Mouse (Mus musculus) testis, postnatal 14 days (tissue): ENCODE results near the gene Six2.
"Not testable (repeated sequence)": the region's sequence is repeated elsewhere in the genome, so short reads cannot be mapped to it uniquely, and the experiment has no call there.

Experiments used
- DNase-seq: peaks from one replicate; pipeline ENCODE4 v3.0.0; 2021; ENCODE audit warnings: low spot score

Six2 gene

DNA sequence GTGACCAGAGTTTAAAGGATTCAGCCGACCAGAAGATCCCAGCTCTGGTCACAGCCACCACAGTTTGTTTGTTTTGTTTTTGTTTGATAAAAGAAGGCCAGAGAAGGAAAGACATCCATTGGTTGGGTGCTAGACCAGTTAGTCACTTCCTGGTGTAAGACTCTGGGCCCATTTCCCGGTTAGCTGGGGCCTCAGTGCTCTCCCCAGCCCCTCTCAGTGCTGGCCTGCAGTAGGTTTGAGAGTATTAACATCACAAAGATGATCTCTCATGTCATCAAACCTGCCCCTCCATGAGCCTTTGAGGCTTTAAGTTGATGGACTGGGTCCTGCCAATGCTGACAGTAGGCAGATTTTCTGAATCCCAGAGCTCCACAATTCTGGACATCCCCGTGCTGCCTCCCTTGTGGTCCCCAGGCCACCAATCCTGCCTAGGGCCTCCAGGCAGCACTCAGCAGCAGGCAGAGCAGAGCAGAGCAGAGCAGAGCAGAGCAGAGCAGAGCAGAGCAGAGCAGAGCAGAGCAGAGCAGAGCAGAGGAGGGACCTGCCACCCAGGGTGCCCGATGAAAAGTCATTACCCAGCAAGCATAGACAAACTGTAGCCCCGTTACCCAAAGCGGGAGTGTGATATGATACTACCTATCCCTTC is 2.4 kb upstream of the Six2 start:
- DNase-seq = no peak

DNA sequence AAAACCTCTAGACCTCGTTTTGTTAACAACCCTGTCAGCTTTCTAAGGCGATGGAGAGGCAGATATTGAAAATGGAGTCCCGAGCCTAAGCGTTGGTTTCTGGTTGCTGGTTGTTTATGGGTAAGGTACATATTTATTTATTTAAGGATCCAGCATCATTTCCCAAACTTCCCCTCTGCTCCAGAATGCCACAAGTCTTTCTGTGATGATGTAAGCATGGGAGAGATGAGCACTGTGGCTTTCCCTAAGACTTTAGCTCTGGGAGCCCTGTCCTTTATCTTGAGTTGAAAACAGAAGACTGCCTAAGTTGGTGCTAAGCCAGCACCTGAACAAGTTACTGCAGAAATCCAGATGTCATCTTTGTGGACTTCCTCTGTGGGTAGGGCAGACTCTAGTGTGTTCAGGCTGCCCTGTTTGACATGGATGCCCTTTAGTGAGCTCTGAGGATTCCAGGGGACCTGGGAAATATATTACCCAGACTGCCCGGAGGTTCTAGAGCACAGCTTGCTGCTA is 1.8 kb upstream of the Six2 start:
- no peak for DNase-seq

- DNase-seq = no peak
These were observed 1.1 kb upstream of the Six2 start for GRCm38 (mm10) chr17:85688911-85689806.

- DNase-seq = no peak
These were observed 446 bp downstream of the Six2 start for GRCm38 (mm10) chr17:85687421-85688235.

DNA sequence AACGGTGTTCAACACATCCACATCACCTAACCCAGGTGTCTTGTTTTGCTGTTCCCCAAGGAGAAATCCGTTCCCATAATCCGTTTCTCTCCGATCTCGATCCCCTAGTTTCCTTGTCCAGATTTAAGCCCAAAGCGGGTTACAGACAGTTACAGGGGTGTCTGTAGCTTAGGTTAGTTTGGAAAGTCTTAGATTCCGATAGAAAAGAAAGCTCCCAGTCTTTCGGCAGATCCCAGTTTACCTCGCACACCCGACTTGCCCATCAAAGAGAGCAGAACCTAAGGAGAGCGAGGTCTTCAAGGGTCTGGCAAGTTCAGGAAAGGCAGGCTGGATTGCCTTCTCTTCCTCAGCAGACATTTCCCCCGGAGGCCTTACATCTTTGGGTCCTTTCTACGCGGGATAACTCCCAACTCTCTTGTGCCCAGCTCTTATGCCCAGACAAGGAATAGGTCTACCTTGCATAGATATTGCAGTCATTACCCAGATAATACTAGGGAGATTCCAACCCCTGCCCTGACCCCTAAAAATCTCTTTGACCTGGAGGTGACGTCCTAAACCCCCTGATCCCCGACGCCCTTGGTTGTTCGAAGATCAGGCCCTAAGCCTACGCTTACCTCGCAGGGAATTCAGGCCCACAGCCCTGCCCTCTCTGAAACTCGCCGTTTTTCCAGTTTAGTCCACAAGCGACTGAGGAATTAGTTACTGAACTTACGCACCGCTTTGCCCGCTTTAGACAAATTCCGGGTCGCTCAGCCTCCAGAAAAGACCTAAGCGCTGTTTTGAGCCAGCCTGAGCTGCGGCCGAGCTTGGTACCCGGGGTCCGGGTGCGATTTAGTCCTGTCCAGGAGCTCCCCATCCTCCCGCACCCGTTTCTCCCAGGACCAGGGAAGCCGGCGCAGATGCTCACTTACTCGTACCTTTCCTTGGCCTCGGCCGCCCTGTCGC is 1.3 kb downstream of the Six2 start:
- no peak for DNase-seq

DNA sequence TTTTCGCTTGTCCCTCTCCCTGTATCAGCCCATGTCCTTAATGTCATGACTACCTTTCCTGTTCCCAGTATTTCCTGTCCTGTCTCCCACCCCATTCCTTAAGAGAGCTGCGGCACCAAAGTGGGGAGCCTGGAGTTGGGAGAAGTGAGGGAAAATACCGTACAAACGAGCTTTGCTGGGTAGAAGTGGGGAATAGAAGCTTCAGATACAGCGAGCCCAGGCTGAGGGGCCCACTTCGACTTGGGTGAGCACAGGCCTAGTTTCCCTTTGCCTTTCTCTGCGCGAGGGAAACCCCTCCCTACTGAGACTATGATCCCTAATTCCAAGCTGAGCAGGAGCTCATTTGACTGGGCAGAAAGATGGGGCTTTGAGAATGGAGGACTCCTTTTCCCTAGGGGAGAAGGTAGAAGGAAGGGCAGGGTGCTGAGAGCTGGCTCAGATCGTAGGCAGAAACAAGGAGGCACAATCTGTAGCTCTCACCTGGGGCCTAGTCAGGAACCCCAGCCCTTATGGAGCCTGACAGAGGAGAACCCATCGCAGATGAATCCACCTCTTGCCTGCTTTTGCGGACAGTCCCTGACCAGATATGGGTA is 2.3 kb downstream of the Six2 start:
- DNase-seq = no peak

DNA sequence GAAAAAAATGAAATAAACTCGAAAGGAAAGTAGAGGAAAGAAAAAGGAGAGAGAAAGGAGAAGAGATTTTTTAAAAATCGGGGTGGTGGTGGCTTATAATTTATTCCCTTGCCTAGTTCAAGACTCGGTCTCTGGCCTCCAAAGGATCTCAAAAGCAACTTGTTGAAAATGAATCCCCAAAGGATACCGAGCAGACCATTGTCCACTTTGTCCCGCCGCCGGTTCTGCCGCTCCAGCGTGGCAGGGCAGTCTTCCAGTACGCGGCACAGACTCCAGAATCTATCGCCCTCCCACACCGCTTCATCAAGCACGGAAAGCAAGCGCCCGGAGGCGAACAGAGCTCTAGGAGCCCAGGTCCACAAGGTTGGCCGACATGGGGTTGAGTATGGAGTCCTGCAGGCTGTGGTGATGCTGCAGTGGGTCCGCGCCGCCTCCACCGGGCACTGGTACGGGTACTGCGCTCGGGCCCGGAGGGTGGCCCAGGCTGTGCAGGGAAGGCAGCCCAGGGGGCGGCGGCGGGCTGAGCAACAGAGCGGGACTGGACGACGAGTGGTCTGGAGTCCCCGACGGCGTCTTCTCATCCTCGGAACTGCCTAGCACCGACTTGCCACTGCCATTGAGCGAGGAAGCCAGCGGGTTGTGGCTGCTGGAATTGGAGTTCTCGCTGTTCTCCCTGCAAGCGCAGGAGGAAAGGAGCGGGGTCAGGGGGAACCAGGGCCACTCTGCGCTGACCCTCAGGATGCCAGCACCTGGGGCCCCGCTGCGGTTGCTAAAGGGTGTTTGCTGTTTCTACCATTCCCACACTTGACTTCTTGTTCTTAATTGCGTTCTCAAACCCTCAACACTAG is 3.0 kb downstream of the Six2 start:
- no peak for DNase-seq

DNA sequence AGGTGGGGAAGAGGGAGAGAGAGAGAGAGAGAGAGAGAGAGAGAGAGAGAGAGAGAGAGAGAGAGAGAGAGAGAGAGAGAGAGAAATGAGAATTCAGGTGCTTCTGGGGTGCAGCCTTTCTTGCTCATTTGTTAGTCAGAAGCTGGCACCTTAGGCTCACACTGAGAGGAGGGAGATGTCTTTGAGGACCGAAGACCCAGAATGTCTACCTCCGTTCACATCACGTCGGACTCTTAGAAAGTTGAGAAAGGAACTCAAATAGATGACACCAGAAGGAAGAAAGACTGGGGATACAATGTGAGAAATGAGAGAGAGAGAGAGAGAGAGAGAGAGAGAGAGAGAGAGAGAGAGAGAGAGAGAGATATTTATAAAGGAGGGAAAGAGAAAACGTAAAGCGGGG is 3.6 kb downstream of the Six2 start:
- DNase-seq = not testable (repeated sequence)

GRCm38 (mm10) chr17:85683984-85684307 is 4.1 kb downstream of the Six2 start:
- DNase-seq = no peak

DNA sequence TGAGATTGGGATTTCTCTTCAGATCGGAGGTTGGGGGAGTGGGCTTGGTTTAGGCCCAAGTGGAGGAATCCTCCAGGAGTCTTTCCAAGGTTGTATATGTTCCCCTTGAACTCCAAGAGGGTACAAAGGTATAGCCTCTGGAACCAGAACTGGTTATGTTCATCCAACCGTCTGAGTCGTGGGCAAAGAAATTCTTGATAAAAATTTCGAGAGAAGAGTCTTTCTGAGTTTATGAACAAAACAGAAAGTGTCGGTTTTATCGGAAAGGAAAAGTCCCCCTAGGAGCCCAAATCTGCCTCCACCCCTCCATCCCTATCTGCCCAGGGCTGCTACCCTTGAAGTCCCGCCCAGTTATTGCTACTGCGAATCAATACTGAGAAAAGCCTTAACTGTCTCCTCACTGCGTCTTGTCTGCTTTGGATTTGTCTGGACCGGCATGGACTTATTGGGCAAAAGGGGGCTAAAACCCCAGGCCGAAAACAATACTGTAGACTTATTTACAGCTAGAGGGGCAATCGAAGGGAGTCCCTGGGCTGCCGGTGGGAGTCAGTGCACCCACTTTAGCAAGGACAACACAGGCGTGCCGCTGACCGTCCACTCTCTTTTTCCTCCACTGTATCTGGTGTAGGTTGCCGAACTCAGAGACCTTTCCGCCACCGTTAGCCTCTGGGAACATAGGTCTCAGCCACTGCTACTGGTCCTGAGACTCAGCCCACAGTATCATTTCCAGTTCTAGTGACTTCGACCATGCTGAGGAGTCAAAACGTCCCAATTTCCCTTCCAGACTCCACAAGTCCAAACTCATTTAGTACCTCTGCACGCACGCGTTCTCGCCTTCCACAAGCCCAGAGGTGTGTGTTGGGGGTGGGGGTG is 4.7 kb downstream of the Six2 start:
- no peak for DNase-seq

DNA sequence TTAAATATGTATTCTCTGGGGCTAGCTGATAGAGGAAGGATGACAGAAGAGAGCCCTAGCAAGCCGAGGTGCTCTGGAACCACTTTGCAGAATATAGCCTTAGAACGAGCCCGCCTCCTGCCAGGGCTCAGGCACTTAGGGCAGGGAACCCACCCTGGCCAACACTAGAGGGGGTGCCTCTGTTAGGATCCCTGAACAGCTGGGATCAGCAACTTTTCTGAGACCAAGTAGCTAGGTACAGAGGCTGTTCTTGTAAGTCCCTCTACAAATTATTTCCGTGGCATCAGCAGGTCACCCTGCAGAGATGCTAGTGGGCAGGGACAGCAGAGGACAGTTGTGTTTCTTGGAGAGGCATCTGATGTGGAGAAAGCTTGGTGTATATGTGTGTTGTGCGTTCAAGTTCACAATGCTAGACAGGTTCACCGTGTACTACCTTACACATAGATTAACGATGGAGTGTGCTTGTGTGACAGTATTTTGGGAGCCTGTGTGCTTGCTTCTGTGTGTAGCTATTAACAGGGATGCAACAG is 5.8 kb downstream of the Six2 start:
- no peak for DNase-seq

DNA sequence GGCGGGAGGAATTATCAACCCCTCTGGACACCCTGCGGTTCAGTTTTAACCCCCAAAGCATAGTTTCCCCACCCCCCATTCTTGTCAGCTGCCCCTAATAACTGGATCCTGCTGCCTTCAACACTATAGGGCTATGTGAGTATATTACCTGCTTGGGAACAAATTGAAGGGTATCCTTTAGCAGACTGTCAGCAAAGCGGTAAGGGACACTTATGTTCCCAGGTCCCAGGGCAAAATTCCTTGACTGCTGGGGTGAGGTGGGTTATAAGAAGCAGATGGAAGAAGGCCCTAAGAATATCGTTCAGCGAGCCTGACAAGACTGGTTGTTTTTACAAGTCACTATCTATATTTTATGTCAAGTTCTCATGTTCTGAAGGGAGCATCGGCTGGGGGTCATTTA is 6.3 kb downstream of the Six2 start:
- DNase-seq = no peak

DNA sequence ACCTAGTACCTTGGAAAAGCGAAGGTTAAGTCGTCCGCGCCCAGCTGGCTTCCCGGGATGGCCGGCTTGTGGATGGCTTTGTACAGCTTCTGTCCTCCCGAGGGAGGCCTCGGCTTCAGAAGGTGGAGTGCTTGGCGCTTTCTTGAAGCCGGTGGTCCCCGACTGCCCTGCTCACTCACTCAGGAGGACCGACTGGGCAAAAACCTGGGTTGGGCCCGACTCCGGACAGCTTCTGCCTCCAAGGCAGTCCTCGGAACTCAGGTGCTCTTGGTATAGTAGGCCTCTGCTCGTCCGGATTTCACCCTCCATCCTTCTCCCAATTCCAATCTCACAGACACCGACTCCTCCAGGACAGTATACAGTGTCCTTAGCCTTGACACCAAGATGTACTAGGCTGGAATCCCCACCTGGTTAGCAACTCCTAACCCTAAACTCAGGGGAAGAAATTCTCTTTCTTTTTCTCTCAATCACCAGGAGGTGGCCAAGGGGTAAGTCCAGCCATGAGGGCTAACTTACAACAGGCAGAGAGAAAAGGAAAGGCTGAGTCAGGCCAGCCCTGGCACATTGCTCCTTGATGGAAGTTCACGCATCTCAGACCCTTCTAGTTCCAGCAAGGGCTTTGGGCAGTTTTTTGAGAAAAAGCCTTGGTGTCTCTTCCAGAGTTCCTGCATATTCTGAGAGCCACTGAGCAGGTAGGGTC is 7.1 kb downstream of the Six2 start:
- no peak for DNase-seq

GRCm38 (mm10) chr17:85680116-85680850 is 7.8 kb downstream of the Six2 start:
- DNase-seq = no peak

DNA sequence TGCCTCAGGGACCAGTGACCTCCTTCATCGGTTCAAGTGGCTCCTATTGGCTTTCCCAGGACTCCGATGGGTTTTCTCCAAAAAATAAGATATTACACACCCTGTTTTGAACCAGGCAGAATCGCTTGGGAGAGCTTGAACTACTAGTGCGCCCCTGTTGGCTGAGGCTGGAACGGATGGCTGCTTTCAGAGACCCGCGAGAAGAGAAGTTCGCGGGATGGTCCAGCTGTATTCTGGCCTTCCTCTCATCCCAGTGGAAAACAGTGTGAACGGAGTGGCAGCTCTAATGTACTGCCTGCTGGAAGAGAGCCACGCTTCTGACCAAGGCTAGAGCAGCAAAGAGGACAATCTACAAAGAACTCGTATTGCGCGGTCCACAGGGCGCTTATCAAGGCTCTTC is 8.4 kb downstream of the Six2 start:
- no peak for DNase-seq

DNA sequence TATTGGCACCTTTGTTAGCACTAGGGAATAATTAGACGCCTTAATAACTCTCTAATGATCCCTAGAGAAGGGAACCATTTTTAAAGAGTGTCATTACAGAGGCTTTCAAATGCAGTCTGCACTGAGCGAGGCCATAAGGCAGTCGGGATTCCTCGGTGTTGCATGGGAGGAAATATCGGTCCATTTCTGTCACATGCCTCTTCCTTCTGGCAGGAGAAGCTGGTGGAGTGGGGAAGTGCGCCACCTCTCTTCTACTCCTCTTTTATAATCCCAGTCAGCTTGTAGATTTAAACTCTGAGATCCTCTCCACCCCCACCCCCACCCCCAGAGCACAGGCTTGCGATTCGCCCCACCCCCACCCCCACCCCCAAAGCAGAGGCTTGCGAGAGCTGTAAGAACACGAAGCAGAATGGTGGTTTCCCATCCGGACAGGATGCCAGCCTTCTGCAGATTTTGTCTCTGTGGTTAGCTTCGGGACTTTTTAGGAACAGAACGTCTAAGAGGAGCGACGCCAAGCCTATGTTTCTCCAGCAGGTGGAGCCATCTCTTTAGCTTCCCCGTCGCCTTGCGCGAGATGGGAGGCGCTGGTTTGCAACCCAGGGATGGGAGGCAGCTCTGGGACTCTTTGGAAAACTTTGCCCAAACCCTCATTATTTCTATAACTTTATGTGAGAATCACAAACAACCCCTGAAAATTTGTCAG is 23.3 kb downstream of the Six2 start:
- DNase-seq = peak; percentile 39

GRCm38 (mm10) chr17:85664202-85664601 is 23.9 kb downstream of the Six2 start:
- no peak for DNase-seq
